Mouse (Mus musculus): Measurements from ENCODE around the gene Nectin2. TPM values are rescaled to one million over a fixed set of nuclear protein-coding genes. Genes with fewer than 3 reads are reported as not detected.
A peak's percentile ranks its signal among the peaks of the same experiment; 100 is the strongest.

The Nectin2 gene
- total RNA-seq, 2 experiments from 2014 or later, result 7.2 to 9.3 TPM

DNA sequence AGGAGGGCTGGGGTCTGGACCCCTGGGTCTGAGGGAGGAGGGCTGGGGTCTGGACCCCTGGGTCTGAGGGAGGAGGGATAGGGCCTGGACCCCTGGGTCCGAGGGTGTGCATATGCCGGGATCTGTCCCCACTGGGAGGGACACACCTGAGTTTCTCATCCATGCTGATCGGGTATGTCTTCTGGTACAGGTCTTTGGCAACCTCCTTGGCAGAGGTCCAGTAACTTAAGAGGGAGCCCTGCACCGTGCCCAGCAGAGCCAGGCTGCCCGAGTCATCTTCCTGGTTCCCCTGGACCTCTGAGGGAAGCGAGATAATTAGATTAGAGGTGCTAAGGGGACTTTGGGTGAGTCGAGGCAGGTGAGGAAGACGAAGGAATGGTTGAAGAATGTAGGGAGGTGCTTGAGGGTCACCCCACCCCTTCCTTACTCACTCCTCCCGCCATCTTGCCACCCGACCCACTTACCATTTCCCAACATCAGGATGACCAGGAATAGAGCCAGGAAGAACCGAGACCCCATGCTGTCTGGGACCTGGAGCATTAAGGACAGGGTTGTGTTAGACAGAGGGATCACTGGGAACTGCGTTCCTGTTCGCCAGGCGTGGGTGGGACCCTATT is 77.1 kb downstream of the Nectin2 start:
- intact Hi-C loops (cut with DNase I), result no loop called here

DNA sequence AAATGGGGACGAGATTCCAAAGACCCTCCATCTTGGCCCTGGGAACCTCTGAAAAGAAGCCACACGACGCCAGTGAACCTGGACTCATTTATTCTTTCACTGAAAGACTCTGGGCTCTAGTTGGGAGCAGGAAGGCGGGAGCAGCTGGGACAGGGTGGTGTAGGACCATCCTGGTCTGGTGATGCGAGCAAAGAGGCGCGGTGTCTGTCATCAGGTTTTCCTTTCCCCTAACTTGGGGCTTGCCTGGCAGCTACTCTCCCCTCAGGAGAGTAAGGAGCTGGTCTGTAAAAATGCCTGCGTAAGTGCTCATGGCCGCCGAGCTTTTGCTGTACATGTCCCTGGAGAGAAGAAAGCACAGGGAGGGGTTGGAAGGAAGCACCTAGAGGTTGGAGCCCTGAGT is 78.8 kb downstream of the Nectin2 start:
- intact Hi-C loops (cut with DNase I), result no loop called here
- no peak for DNase-seq (ENCODE audit: low spot score in 2 of 2)

More for the DNA sequence above, 77.1 kb downstream of the Nectin2 start:
- no peak for DNase-seq (ENCODE audit: low spot score in 2 of 2)

DNA sequence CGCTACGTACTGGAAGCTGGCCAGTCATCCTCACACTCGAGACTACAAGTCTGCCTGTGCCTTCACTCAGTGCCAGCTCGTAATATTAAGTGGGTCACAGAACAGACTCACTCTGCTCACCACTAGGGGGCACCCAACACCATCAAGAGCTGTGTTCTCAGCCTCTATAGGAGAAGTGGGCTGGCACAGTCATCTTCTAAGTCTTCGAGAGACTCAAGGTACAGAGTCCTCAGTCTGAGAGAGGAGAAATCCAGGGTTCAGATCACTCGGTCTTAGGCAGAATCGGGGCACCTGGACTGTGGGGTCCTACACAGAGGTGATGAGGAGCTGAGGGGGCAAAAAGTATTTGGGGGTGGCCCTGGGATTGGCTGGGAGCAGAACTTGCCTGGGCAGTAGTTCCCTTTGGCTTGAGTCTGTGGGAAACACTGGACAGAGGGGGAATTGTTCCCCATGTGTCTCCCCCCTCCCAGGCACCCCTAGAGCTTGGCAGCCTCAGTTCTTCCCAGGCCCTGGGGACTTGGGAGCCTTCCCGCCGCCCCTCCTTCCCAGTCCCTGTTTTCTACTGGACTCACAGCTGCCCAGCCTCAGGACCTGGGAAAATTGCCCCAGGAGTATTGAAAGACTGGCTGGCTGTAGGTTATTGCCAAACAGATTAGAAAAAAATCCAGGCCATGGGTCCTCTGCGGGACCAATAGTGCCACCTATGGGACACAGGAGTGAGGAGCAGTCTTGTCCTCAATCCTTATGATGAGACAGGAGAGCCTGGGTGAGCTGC is 81.1 kb downstream of the Nectin2 start:
- DNase-seq (ENCODE audit: low spot score in 2 of 2), result peak; percentile 88 to 91
- intact Hi-C loops (cut with DNase I), result loop anchor here (1.0 to 5.0 kb wide), 2 partner anchors 32 to 123 kb away; no protein-coding TSS in a partner anchor

DNA sequence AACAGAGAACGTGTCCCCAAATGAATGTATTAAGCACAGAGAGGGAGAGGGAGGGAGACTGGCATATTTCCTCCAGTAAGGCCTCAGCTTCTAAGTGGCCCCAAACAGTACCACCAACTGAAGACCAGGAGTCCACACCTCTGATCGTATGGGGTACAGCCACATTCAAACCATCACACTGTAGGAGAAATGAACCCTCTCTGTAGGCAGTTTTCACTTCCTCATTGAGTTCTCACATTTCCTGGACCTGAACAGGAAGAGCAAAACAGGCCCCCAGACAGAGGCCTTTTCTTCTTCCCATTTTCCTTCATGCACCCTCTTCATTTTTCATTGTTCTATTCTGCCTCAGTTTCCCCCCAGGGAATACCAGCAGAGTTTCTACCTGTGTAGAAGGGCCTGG is 82.8 kb downstream of the Nectin2 start:
- DNase-seq (ENCODE audit: low spot score in 2 of 2), result no peak
- intact Hi-C loops (cut with DNase I), result loop anchor here (5.0 kb wide), 1 partner anchor 125 kb away; no protein-coding TSS in a partner anchor

DNA sequence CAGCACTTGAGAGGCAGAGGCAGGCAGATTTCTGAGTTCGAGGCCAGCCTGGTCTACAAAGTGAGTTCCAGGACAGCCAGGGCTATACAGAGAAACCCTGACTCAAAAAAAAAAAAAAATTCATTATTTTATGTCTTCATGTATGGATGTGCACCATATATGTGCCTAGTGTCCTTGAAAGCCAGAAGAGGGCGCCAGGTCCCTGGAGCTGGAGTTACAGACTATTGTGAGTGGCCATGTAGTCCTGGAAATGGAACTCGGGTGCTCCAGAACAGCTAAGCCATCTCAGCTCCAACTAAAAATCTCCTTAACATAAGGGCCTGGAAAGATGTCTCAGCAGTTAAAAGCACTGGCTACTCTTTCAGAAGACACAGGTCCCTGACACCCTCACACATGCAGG is 83.5 kb downstream of the Nectin2 start:
- intact Hi-C loops (cut with DNase I), result loop anchor here (5.0 kb wide), 1 partner anchor 126 kb away; no protein-coding TSS in a partner anchor

More for the DNA sequence above, 83.5 kb downstream of the Nectin2 start:
- DNase-seq (ENCODE audit: low spot score in 2 of 2), result no peak

Other genes with a start within 250 kb of the Nectin2 start
- gene Bloc1s3, start 242.1 kb downstream of the Nectin2 start, total RNA-seq (2021), result 1 to 10 TPM; 6.8 to 7.2 TPM
- 10 to 100 TPM; 18.2 to 19.5 TPM for gene Trappc6a, start 242.1 kb downstream of the Nectin2 start, total RNA-seq (2021)
- gene Nkpd1, start 232.6 kb downstream of the Nectin2 start, total RNA-seq (2021), result under 1 TPM; 0.68 to 0.94 TPM
- gene Ppp1r37, start 187.4 kb downstream of the Nectin2 start, total RNA-seq (2021), result 100 to 1,000 TPM; 135 to 140 TPM
- gene Zfp296, start 173.2 kb downstream of the Nectin2 start, total RNA-seq (2021), result 1 to 10 TPM; 1.2 to 1.3 TPM
- gene Gemin7, start 172.9 kb downstream of the Nectin2 start, total RNA-seq (2021), result 10 to 100 TPM; 52.6 to 54.1 TPM
- 100 to 1,000 TPM in 1 of 2 experiments, 10 to 100 TPM in 1; 65.1 to 110 TPM for gene Clasrp, start 146.0 kb downstream of the Nectin2 start, total RNA-seq (2021)
- 1 to 10 TPM; 4.6 to 6.7 TPM for gene Relb, start 121.0 kb downstream of the Nectin2 start, total RNA-seq (2021)
- 100 to 1,000 TPM; 147 to 157 TPM for gene Clptm1, start 85.5 kb downstream of the Nectin2 start, total RNA-seq (2021)
- not detected for gene Apoc2, start 72.5 kb downstream of the Nectin2 start, total RNA-seq (2021)
- not detected for gene Gm44805, start 69.1 kb downstream of the Nectin2 start, total RNA-seq (2021)
- not detected for gene Apoc4, start 69.0 kb downstream of the Nectin2 start, total RNA-seq (2021)
- gene Apoc1, start 57.8 kb downstream of the Nectin2 start, total RNA-seq (2021), result 1 to 10 TPM; 1.5 to 2.9 TPM
- gene Apoe, start 51.3 kb downstream of the Nectin2 start, total RNA-seq (2021), result 1,000 to 10,000 TPM; 1,886 to 2,087 TPM
- gene Tomm40, start 35.0 kb downstream of the Nectin2 start, total RNA-seq (2021), result 100 to 1,000 TPM; 113 to 125 TPM
- 10 to 100 TPM; 12.2 to 13.1 TPM for gene Bcam, start 20.5 kb upstream of the Nectin2 start, total RNA-seq (2021)
- gene Cblc, start 46.3 kb upstream of the Nectin2 start, total RNA-seq (2021), result not detected
- gene Bcl3, start 72.3 kb upstream of the Nectin2 start, total RNA-seq (2021), result under 1 TPM; 0.27 to 0.32 TPM
- 1 to 10 TPM; 1.2 to 2.1 TPM for gene Gm19345, start 101.5 kb upstream of the Nectin2 start, total RNA-seq (2021)
- gene Ceacam16, start 110.8 kb upstream of the Nectin2 start, total RNA-seq (2021), result not detected
- gene Ceacam19, start 137.5 kb upstream of the Nectin2 start, total RNA-seq (2021), result not detected
- 10 to 100 TPM; 10.7 to 12.0 TPM for gene Pvr, start 170.7 kb upstream of the Nectin2 start, total RNA-seq (2021)
- gene Igsf23, start 200.3 kb upstream of the Nectin2 start, total RNA-seq (2021), result not detected
- not detected for gene Ceacam20, start 214.9 kb upstream of the Nectin2 start, total RNA-seq (2021)
- not detected for gene Nlrp9b, start 241.0 kb upstream of the Nectin2 start, total RNA-seq (2021)